Mouse (Mus musculus) testis, postnatal 10 days (tissue): ENCODE data around the gene Akap10.
"Not testable (repeated sequence)": the region's sequence is repeated elsewhere in the genome, so short reads cannot be mapped to it uniquely, and the experiment has no call there.

Experiments used
- DNase-seq: peaks from one replicate; pipeline ENCODE4 v3.0.0; 2021; ENCODE audit warnings: low spot score

Gene Akap10

GRCm38 (mm10) chr11:61930098-61930517, at the start of gene Akap10:
Gene Akap10, minus strand, starts transcription at chr11:61930252.
- DNase-seq: peak; percentile 96

GRCm38 (mm10) chr11:61975783-61976182, 45.7 kb upstream of the Akap10 start:
- no peak for DNase-seq

- no peak for DNase-seq
These were observed 44.2 kb upstream of the Akap10 start for GRCm38 (mm10) chr11:61974106-61974707.

- no peak for DNase-seq
These were observed 41.6 kb upstream of the Akap10 start for GRCm38 (mm10) chr11:61971441-61972221.

- no peak for DNase-seq
These were observed 40.8 kb upstream of the Akap10 start for GRCm38 (mm10) chr11:61970901-61971300.

GRCm38 (mm10) chr11:61968875-61969274, 38.8 kb upstream of the Akap10 start:
- DNase-seq: no peak

GRCm38 (mm10) chr11:61967034-61967433, 37.0 kb upstream of the Akap10 start:
- no peak for DNase-seq

- DNase-seq: no peak
These were observed 34.6 kb upstream of the Akap10 start for GRCm38 (mm10) chr11:61964611-61965010.

GRCm38 (mm10) chr11:61963193-61963592, 33.1 kb upstream of the Akap10 start:
- no peak for DNase-seq

- DNase-seq: no peak
These were observed 32.6 kb upstream of the Akap10 start for GRCm38 (mm10) chr11:61962684-61963083.

GRCm38 (mm10) chr11:61960096-61960495, 30.0 kb upstream of the Akap10 start:
- DNase-seq: no peak

- not testable (repeated sequence) for DNase-seq
These were observed 28.7 kb upstream of the Akap10 start for GRCm38 (mm10) chr11:61958706-61959105.

- DNase-seq: no peak
These were observed 27.3 kb upstream of the Akap10 start for GRCm38 (mm10) chr11:61957296-61957813.

- peak; percentile 96 for DNase-seq
These were observed 26.7 kb upstream of the Akap10 start, which contains the start of gene Specc1 for GRCm38 (mm10) chr11:61956572-61957295. Gene Specc1, plus strand, starts transcription at chr11:61956763.

GRCm38 (mm10) chr11:61955951-61956350, 25.9 kb upstream of the Akap10 start:
- no peak for DNase-seq

GRCm38 (mm10) chr11:61955136-61955535, 25.1 kb upstream of the Akap10 start:
- no peak for DNase-seq

GRCm38 (mm10) chr11:61950632-61951031, 20.6 kb upstream of the Akap10 start:
- peak; percentile 94 for DNase-seq

- DNase-seq: peak; percentile 69
These were observed 19.3 kb upstream of the Akap10 start for GRCm38 (mm10) chr11:61949315-61949714.

- DNase-seq: no peak
These were observed 16.6 kb upstream of the Akap10 start for GRCm38 (mm10) chr11:61946608-61947007.

- DNase-seq: no peak
These were observed 14.4 kb upstream of the Akap10 start for GRCm38 (mm10) chr11:61944417-61944816.

- no peak for DNase-seq
These were observed 12.9 kb upstream of the Akap10 start for GRCm38 (mm10) chr11:61942903-61943302.

GRCm38 (mm10) chr11:61937761-61938160, 7.7 kb upstream of the Akap10 start:
- DNase-seq: no peak
